Mouse (Mus musculus) spleen, postnatal 10 days (tissue): ENCODE results near the gene Nsrp1.

Experiments
- DNase-seq, 2 experiments: peaks; one replicate each; pipeline ENCODE4 v3.0.0; 2021 to 2022; ENCODE audit warnings: low spot score in 2 of 2

Nsrp1 gene

GRCm38 (mm10) chr11:77042816-77043215 lies 35.4 kb downstream of the Nsrp1 start:
- no peak for DNase-seq

GRCm38 (mm10) chr11:77041891-77042290 lies 36.3 kb downstream of the Nsrp1 start:
- DNase-seq, result no peak

GRCm38 (mm10) chr11:77031151-77031934 lies 46.9 kb downstream of the Nsrp1 start:
- no peak for DNase-seq

GRCm38 (mm10) chr11:77028157-77028556 lies 50.1 kb downstream of the Nsrp1 start:
- no peak for DNase-seq

DNA sequence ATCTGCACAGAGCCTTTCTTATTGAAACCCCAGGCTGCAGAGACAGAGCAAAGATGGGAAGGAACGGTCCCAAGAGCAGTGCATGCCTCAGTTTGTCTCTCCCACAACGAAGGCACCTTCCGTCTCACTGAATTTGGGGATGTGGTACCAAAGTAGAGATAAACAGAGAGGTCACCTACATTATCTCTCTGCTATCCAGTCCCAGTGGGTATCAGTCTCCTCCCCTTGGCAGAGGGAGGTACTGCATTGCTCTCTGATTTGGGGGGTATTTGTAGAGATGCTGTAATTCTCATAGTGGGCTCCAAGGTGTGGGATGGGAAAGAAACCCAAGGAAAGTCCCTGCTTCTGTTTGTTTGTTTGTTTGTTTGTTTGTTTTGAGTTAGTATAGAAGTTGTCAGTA lies 51.7 kb downstream of the Nsrp1 start:
- DNase-seq, result no peak

DNA sequence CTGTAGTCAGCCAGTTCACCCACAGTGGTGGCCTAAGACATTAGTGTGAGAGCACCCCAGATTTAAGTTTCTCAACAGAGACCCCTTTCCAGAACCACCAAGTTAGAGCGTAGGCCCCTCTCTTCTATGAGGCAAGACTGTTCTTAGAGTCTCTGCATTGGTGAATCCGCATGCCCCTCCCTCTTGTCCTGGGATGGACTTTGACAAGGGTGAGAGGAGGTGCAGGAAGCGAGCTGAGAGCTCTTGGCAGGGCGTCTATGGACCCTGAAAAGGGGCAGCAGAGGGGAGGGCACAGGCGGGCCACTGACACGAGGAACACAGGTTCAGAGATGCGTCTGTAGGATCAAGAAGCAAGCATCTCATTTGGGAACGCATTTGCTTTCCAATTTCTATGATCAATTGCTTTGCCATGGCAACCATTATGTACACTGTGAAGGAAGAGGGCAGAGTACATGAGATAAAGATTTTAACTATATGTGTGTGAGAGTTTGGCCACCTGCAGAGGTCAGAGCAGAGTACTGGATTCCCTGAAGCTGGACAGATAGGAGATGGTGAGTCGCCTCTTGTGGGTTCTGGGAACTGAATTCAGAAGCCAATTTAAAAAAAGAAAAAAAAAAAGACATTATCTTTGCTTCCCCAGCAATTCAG lies 56.4 kb downstream of the Nsrp1 start:
- no peak for DNase-seq

GRCm38 (mm10) chr11:77019539-77019938 lies 58.7 kb downstream of the Nsrp1 start:
- no peak for DNase-seq

GRCm38 (mm10) chr11:77018046-77018445 lies 60.2 kb downstream of the Nsrp1 start:
- no peak for DNase-seq

GRCm38 (mm10) chr11:77010762-77011475 lies 67.3 kb downstream of the Nsrp1 start:
- DNase-seq, result no peak

GRCm38 (mm10) chr11:77009069-77010025 lies 68.9 kb downstream of the Nsrp1 start:
- DNase-seq, result no peak

- DNase-seq, result no peak
These were observed 71.6 kb downstream of the Nsrp1 start for GRCm38 (mm10) chr11:77006616-77007015.

GRCm38 (mm10) chr11:77005881-77006280 lies 72.4 kb downstream of the Nsrp1 start:
- no peak for DNase-seq

DNA sequence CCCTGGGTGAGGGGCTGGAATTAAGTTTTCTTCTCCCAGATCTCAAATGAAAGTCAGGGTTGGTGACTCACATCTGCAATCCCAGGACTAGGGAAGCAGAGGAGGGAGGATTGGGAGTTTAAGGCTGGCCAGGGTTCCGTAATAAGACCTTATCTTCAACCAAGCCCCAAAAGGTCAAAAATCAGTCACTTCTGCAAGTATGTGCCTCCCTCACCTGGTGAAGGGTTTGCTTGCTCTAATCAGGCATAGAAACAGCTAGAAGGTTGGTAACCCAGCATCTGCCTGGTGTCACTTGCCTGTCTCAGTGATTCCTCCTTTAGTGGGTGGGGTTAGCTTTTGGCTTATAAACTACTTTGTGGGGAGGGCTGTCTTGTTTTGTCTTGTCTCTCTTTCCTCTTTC lies 75.9 kb downstream of the Nsrp1 start:
- no peak for DNase-seq

DNA sequence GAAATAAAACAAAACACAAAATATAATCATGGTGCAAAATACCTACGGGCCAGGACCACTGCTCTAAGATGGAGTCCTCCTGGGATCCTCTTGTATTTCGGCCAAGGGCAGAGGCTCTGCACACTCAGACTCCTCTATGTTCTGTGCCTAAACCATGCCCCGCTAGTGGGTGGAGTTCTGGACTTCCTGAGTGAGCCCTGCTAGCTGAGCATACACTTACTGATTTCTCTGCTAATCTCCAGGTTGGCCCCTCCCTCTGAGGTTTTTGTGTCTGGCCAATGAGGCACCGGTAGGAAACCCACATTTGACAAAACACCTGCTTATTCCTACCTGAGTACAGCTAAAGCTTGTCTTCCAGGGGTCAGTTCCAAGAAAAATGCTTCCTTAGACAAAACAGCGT lies 77.5 kb downstream of the Nsrp1 start:
- DNase-seq, result no peak

DNA sequence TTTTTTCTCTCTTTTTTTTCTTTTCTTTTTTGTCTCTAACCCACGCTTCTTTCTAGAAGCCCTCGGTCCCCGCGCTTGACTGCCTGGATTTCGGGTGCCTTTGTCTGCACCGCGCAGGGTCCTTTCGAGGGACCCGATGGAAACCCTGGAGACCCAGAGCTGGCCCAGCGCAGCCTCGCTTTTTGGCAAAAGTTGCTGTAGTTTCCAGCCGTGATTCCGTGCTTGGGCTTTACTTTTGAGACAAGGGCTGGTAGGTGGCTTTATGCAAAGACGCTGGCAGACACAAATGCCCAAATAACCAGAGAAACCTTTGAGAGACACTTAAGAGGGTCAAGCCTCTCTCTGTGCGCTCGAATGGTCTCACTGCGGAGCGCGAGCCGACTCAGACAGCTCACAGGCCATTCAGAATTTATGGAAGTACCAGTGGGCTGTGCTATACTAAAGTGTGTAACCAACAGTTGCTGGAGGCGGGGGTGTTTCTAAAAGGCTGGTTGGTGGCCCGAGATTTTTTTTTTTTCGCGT lies 79.5 kb downstream of the Nsrp1 start:
- DNase-seq, result no peak

- DNase-seq, result no peak
These were observed 80.1 kb downstream of the Nsrp1 start, which contains the start of gene Slc6a4 for GRCm38 (mm10) chr11:76997916-76998704. Slc6a4 (plus strand) TSS chr11:76998603.

DNA sequence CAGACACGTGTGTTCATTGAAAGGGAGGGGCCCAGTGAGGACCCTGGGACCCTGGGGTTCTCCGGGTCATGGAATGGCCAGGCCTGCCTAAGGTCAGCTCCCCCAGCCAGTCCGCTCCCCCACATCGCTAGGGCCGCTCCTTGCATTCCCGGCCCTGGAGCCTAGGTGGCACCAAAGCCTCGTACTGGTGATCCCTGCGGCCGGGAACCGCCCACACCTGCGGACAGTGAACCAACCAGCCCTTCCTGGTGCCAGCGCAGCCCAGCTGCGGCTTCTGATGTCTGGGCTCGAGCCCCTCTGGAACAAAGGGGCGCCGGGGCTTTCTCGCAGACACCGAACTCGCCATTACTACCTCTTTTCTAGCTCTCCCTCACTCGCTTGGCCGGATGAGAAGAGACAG lies 80.9 kb downstream of the Nsrp1 start:
- DNase-seq, result peak; percentile 60 to 74

GRCm38 (mm10) chr11:76995966-76996672 lies 82.1 kb downstream of the Nsrp1 start:
- no peak for DNase-seq
